Mouse (Mus musculus): ENCODE measurements around the gene Fabp7.

DNA sequence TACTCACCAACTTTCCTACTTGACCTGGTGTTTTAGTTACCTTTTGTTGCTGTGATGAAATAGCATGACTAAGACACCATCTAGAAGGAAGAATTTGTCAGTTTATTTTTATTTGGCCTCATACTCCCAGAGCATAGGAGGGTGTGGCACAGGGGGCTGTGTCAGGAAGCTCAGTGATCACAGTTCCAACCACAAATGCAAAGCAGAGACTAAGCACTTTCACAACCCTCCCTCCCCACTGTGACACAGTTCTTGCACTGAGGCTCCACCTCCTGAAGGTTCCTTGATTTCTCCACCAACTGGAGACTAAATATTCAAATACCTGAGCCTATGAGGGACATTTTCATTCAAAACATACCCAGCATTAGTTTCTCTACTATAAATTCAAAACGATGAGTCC is 14.8 kb downstream of the Fabp7 start:
- no peak for TF ChIP-seq POLR2A (IDR thresholded peaks at IDR 0.05; ENCODE audit: extremely low read depth, insufficient read depth, low read length)
- no peak for TF ChIP-seq CTCF (IDR thresholded peaks at IDR 0.05; ENCODE audit: low read depth, low read length)
